Mouse (Mus musculus): ENCODE results near the gene Samd4b. TPM values are rescaled to one million over a fixed set of nuclear protein-coding genes. Genes with fewer than 3 reads are reported as not detected.
"Not testable (repeated sequence)": the region's sequence is repeated elsewhere in the genome, so short reads cannot be mapped to it uniquely, and the experiment has no call there.

Samd4b gene
- polyA plus RNA-seq, 1 experiment from 2014 or later, result 34.9 TPM

DNA sequence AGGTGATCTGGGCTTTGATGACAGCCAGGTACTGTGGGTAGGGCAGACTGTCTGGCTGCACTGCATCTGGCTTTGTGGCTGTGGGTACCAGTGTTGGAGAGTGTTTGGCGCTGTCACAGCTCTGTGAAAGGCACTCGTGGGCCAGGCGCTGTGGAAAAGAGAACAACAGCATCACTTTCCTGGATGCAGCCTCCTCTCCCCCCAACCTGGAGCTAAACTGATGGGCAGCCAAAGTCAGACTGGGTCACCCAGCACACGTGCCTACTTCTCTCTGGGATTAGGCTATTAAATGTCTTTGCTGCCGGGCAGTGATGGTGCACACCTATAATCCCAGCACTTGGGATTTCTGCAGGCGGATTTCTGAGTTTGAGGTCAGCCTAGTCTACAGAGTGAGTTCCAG is 211.1 kb downstream of the Samd4b start:
- ATAC-seq (ENCODE audit: low FRiP score, low TSS enrichment), result peak; percentile 14
- H3K27me3 ChIP-seq (ENCODE audit: control insufficient read depth, insufficient read depth, low read length); H3K9me3 ChIP-seq (ENCODE audit: control insufficient read depth, low read length); H3K9ac ChIP-seq (ENCODE audit: low read depth, low read length); H3K4me2 ChIP-seq (replicated peaks; ENCODE audit: low read depth, low read length); H3K4me3 ChIP-seq (ENCODE audit: low read length); H3K27ac ChIP-seq (ENCODE audit: low read depth, low read length): not testable (repeated sequence)
- 83% methylated on average over 6 of the region's 6 CpGs for WGBS
- Histone ChIP-seq H3K4me1 (ENCODE audit: control insufficient read depth, insufficient read depth, low read length) (peaks cover 19% of the 10 kb centered on the region), H3K36me3 (ENCODE audit: control insufficient read depth, insufficient read depth, low read length) (peaks cover 38% of the 10 kb centered on the region)

DNA sequence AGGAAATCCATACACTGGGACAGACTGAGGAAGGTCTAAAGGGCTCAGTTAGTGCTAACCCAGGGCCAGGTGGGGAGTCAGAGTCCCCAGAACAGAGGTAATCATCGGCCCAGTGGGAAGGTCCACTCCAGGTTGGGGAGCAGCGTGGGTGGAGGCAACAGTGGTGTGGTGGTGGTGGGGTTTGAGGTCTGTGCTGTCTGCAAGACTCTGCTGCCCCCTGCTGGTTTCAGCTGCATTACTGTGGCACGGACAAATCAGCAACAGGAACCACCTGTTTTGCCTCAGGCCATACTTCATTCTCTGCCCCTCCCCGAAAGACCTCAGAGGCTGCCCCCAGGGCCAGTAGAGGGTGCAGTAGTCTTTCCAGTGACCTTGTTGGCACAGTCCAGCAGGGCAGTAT is 211.5 kb downstream of the Samd4b start:
- H3K4me2 ChIP-seq (replicated peaks; ENCODE audit: low read depth, low read length), result no peak overlapping the region
- H3K9ac ChIP-seq (ENCODE audit: low read depth, low read length), result no peak overlapping the region
- peaks cover 38% of the 10 kb centered on the region for H3K36me3 ChIP-seq (ENCODE audit: control insufficient read depth, insufficient read depth, low read length)
- H3K27me3 ChIP-seq (ENCODE audit: control insufficient read depth, insufficient read depth, low read length), result no peaks in the 10 kb centered on the region
- ATAC-seq (ENCODE audit: low FRiP score, low TSS enrichment), result peak; percentile 54
- 12% methylated on average over 4 of the region's 4 CpGs for WGBS
- H3K27ac ChIP-seq (ENCODE audit: low read depth, low read length), result no peak overlapping the region
- H3K4me3 ChIP-seq (ENCODE audit: low read length), result no peak overlapping the region
- H3K4me1 ChIP-seq (ENCODE audit: control insufficient read depth, insufficient read depth, low read length), result peaks cover 20% of the 10 kb centered on the region
- no peaks in the 10 kb centered on the region for H3K9me3 ChIP-seq (ENCODE audit: control insufficient read depth, low read length)

DNA sequence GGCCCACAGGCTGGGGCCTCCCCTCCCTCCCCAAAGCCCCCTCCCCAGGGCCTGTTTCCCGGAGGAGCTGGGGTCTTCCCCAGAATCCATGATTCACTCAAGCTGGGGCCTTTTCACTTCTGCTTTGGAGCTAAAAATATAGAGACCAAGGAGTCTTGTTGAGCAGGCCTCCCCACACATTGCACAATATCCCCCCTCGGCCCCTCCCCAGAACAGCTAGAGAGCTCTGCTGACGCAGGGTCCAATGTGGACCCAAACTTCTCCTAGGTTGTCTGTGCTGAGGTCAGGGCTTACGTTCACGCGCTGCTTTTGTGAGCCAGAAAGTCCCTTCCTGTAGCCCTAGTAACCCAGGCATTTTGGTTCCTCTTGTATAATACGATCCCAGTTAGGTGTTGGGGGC is 211.9 kb downstream of the Samd4b start:
- H3K27ac ChIP-seq (ENCODE audit: low read depth, low read length), result no peak overlapping the region
- H3K27me3 ChIP-seq (ENCODE audit: control insufficient read depth, insufficient read depth, low read length), result no peaks in the 10 kb centered on the region
- H3K4me3 ChIP-seq (ENCODE audit: low read length), result no peak overlapping the region
- H3K36me3 ChIP-seq (ENCODE audit: control insufficient read depth, insufficient read depth, low read length), result peaks cover 38% of the 10 kb centered on the region
- H3K9ac ChIP-seq (ENCODE audit: low read depth, low read length), result no peak overlapping the region
- H3K9me3 ChIP-seq (ENCODE audit: control insufficient read depth, low read length), result no peaks in the 10 kb centered on the region
- H3K4me2 ChIP-seq (replicated peaks; ENCODE audit: low read depth, low read length), result no peak overlapping the region
- peaks cover 23% of the 10 kb centered on the region for H3K4me1 ChIP-seq (ENCODE audit: control insufficient read depth, insufficient read depth, low read length)
- no peak for ATAC-seq (ENCODE audit: low FRiP score, low TSS enrichment)
- 90% methylated on average over 7 of the region's 7 CpGs for WGBS

DNA sequence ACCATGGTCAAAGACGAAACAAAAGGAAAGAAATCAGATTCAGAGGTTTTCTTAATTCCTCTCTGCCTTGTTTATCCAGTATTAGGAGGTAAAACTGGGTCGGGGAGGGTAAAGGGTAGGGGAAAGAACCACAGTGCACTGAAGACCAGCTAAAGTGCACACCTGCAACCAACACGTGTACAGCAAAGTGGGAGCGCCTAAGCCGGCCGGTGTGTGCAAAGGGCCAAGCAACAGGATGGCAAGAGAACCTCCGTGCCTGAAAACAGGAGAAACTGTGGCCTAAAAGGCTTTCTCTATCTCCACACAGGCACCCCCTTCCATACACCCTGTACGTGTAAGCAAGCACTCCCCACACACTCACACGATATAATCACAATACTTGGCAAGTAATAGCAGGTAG is 212.7 kb downstream of the Samd4b start:
- H3K27ac ChIP-seq (ENCODE audit: low read depth, low read length), result no peak overlapping the region
- H3K27me3 ChIP-seq (ENCODE audit: control insufficient read depth, insufficient read depth, low read length), result no peaks in the 10 kb centered on the region
- WGBS, result 92% methylated on average over 9 of the region's 9 CpGs
- no peaks in the 10 kb centered on the region for H3K9me3 ChIP-seq (ENCODE audit: control insufficient read depth, low read length)
- H3K9ac ChIP-seq (ENCODE audit: low read depth, low read length), result no peak overlapping the region
- H3K4me1 ChIP-seq (ENCODE audit: control insufficient read depth, insufficient read depth, low read length), result peaks cover 30% of the 10 kb centered on the region
- H3K36me3 ChIP-seq (ENCODE audit: control insufficient read depth, insufficient read depth, low read length), result peaks cover 31% of the 10 kb centered on the region
- no peak overlapping the region for H3K4me2 ChIP-seq (replicated peaks; ENCODE audit: low read depth, low read length)
- no peak overlapping the region for H3K4me3 ChIP-seq (ENCODE audit: low read length)
- ATAC-seq (ENCODE audit: low FRiP score, low TSS enrichment), result no peak

DNA sequence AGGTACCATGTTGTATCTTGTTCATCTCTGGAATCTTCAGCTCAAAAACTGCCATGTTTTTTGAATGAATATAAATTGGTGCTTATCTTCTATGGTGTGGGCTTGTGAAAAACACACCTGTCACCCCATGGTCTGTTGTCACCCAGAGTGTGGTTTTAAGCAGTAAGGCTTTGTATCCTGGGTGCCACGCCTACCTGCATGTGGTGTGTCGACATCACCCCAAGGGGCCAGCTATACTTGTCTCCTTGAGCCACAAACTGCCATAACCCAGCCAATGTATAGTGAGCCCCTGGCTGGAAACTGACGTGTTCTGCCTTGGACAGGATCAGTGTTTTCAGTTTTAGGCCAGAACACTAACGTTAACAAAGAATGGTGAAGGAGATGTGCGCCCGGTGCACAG is 213.8 kb downstream of the Samd4b start:
- no peak overlapping the region for H3K27ac ChIP-seq (ENCODE audit: low read depth, low read length)
- H3K9me3 ChIP-seq (ENCODE audit: control insufficient read depth, low read length), result no peaks in the 10 kb centered on the region

DNA sequence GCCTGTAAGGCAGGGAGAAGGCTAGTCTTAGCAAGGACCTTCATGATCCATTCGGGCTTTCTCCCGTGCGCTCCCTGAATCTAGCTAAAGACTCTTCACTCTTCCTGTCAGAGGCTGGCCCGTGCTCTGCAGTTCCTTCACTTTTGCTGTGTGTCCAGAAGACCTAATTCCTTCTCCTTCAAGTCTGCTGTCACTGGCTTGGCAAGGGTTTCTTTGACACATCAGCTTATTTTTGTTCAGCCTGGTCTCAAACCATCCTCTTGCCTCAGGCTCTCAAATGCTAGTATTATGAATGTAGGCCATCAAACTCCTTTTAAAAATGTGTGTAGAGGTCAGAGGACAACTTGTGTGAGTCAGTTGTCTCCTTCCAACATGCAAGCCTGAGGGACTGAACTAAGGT is 214.3 kb downstream of the Samd4b start:
- Histone ChIP-seq H3K4me2 (replicated peaks; ENCODE audit: low read depth, low read length) (no peak overlapping the region), H3K27me3 (ENCODE audit: control insufficient read depth, insufficient read depth, low read length) (no peaks in the 10 kb centered on the region), H3K9ac (ENCODE audit: low read depth, low read length) (peak overlapping the region; percentile 13; the same call in 1 of the 2 replicates), H3K9me3 (ENCODE audit: control insufficient read depth, low read length) (no peaks in the 10 kb centered on the region), H3K27ac (ENCODE audit: low read depth, low read length) (peak overlapping the region; percentile 99; the same call in 1 of the 2 replicates), H3K4me3 (ENCODE audit: low read length) (no peak overlapping the region), H3K4me1 (ENCODE audit: control insufficient read depth, insufficient read depth, low read length) (peaks cover 34% of the 10 kb centered on the region), H3K36me3 (ENCODE audit: control insufficient read depth, insufficient read depth, low read length) (peaks cover 20% of the 10 kb centered on the region)
- no peak for ATAC-seq (ENCODE audit: low FRiP score, low TSS enrichment)
- WGBS, result 82% methylated on average over 4 of the region's 4 CpGs

More for the DNA sequence above, 213.8 kb downstream of the Samd4b start:
- ATAC-seq (ENCODE audit: low FRiP score, low TSS enrichment), result no peak
- H3K27me3 ChIP-seq (ENCODE audit: control insufficient read depth, insufficient read depth, low read length), result no peaks in the 10 kb centered on the region
- H3K4me2 ChIP-seq (replicated peaks; ENCODE audit: low read depth, low read length), result no peak overlapping the region
- H3K9ac ChIP-seq (ENCODE audit: low read depth, low read length), result no peak overlapping the region
- peaks cover 34% of the 10 kb centered on the region for H3K4me1 ChIP-seq (ENCODE audit: control insufficient read depth, insufficient read depth, low read length)
- peaks cover 24% of the 10 kb centered on the region for H3K36me3 ChIP-seq (ENCODE audit: control insufficient read depth, insufficient read depth, low read length)
- H3K4me3 ChIP-seq (ENCODE audit: low read length), result no peak overlapping the region
- 83% methylated on average over 6 of the region's 6 CpGs for WGBS

DNA sequence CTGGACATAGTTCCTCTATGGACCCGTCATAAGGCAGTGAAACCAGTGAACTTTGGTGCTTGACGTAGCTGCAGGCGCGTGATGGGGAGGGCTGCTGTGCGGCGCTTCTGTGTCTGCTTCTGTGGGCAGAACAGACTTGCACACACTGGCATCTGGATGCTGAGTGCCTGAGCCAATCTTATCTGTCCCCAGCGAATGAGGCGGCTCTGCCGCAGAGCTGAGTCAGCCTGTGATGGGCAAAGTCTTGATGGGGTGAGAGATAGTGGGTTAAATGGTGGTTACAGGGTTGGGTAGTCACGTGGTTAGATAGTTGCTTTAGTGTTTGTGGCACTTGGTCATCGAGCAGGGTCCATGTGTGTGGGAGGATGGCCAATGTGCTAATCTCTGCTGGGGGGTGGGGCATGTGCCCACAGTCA is 215.0 kb downstream of the Samd4b start:
- Histone ChIP-seq H3K27me3 (ENCODE audit: control insufficient read depth, insufficient read depth, low read length) (no peaks in the 10 kb centered on the region), H3K9me3 (ENCODE audit: control insufficient read depth, low read length) (no peaks in the 10 kb centered on the region), H3K4me2 (replicated peaks; ENCODE audit: low read depth, low read length) (peak overlapping the region; percentile 48; the same call in 1 of the 2 replicates), H3K4me3 (ENCODE audit: low read length) (no peak overlapping the region), H3K4me1 (ENCODE audit: control insufficient read depth, insufficient read depth, low read length) (peaks cover 37% of the 10 kb centered on the region), H3K36me3 (ENCODE audit: control insufficient read depth, insufficient read depth, low read length) (peaks cover 14% of the 10 kb centered on the region), H3K27ac (ENCODE audit: low read depth, low read length) (peak overlapping the region; percentile 99), H3K9ac (ENCODE audit: low read depth, low read length) (peak overlapping the region; percentile 13; the same call in 1 of the 2 replicates)
- no peak for ATAC-seq (ENCODE audit: low FRiP score, low TSS enrichment)
- 56% methylated on average over 11 of the region's 11 CpGs for WGBS

DNA sequence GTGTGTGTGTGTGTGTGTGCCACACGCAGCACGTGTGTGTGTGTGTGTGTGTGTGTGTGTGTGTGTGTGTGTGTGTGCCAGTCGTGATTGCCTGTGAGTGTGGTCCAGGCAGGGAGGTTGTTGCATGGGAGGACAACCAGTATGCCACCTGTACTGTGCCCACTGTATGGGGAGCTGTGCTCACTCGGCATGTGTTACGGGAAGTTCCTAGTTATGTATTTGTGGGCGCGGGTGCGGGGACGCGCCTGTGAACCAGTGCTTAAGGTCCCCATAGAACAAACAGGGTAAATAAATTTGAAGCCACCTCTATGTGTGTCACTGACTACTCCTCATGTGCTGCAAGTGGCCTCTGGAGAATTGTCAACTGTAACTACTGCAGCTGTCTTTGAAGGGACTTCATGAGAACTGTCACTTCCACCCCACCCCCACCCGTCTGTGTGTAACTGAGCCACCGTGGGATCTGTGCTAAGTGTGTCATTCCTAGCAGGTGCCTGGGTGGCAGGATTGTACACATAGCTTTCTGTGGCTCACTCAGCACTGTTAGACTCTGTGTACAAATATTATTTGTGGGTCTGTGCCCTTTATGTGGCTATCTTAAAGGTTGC is 215.5 kb downstream of the Samd4b start:
- no peaks in the 10 kb centered on the region for H3K27me3 ChIP-seq (ENCODE audit: control insufficient read depth, insufficient read depth, low read length)
- no peaks in the 10 kb centered on the region for H3K9me3 ChIP-seq (ENCODE audit: control insufficient read depth, low read length)
- H3K4me2 ChIP-seq (replicated peaks; ENCODE audit: low read depth, low read length), result peak overlapping the region; percentile 48
- no peak for ATAC-seq (ENCODE audit: low FRiP score, low TSS enrichment)
- peak overlapping the region; percentile 31; the same call in 1 of the 2 replicates for H3K4me3 ChIP-seq (ENCODE audit: low read length)
- H3K36me3 ChIP-seq (ENCODE audit: control insufficient read depth, insufficient read depth, low read length), result peaks cover 14% of the 10 kb centered on the region; the same call in 1 of the 2 replicates
- peak overlapping the region; percentile 99 for H3K27ac ChIP-seq (ENCODE audit: low read depth, low read length)
- peaks cover 42% of the 10 kb centered on the region for H3K4me1 ChIP-seq (ENCODE audit: control insufficient read depth, insufficient read depth, low read length)
- WGBS, result 42% methylated on average over 11 of the region's 12 CpGs
- H3K9ac ChIP-seq (ENCODE audit: low read depth, low read length), result peak overlapping the region; percentile 51; the same call in 1 of the 2 replicates

DNA sequence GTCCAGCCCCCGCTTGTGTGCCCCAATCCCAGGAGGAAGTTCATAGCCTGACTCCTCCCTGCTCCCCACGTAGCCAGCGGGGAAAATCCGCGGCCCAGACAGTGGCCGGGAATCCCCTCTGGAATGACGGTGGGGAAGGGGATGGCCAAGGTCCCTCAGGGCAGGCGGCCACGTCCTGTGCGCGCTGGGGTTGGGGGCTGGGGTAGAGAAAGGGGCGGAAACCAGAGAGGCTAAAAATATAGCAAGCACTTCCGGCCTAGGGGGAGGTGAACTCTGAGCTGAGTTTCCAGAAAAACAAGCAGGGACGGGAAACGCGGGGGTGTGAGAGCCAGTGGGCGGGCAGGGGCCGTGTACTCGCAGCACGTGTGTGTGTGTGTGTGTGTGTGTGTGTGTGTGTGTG is 216.0 kb downstream of the Samd4b start:
- peaks cover 48% of the 10 kb centered on the region for H3K4me1 ChIP-seq (ENCODE audit: control insufficient read depth, insufficient read depth, low read length)

More for the DNA sequence above, 216.0 kb downstream of the Samd4b start:
- H3K9ac ChIP-seq (ENCODE audit: low read depth, low read length), result peak overlapping the region; percentile 51; the same call in 1 of the 2 replicates
- no peaks in the 10 kb centered on the region for H3K27me3 ChIP-seq (ENCODE audit: control insufficient read depth, insufficient read depth, low read length)
- 3% methylated on average over 19 of the region's 20 CpGs for WGBS
- peak; percentile 50 for ATAC-seq (ENCODE audit: low FRiP score, low TSS enrichment)
- H3K4me2 ChIP-seq (replicated peaks; ENCODE audit: low read depth, low read length), result peak overlapping the region; percentile 48
- H3K27ac ChIP-seq (ENCODE audit: low read depth, low read length), result peak overlapping the region; percentile 99
- peaks cover 15% of the 10 kb centered on the region; the same call in 1 of the 2 replicates for H3K36me3 ChIP-seq (ENCODE audit: control insufficient read depth, insufficient read depth, low read length)
- no peaks in the 10 kb centered on the region for H3K9me3 ChIP-seq (ENCODE audit: control insufficient read depth, low read length)
- H3K4me3 ChIP-seq (ENCODE audit: low read length), result peak overlapping the region; percentile 31
